Mouse (Mus musculus): ENCODE measurements at regions not wholly inside any gene's neighbourhood (a gene's known extent, or its start where the extent isn't known, plus 50 kb on each side); places are given as distances from the start of the nearest gene placed in this dataset.

- no peak for DNase-seq (ENCODE audit: low spot score)
- Histone ChIP-seq H3K4me3 (no peak overlapping the region), H3K36me3 (no peaks in the 10 kb centered on the region), H3K4me1 (peaks cover 29% of the 10 kb centered on the region), H3K27ac (no peak overlapping the region), H3K27me3 (ENCODE audit: insufficient read depth, poor library complexity, severe bottlenecking) (no peaks in the 10 kb centered on the region), H3K9me3 (no peaks in the 10 kb centered on the region)
- 81% methylated on average over 4 of the region's 4 CpGs for WGBS
Observed at GRCm38 (mm10) chr15:36945309-36945708, 62.3 kb downstream of the Zfp706 start.

GRCm38 (mm10) chr15:36944556-36945171, 62.9 kb downstream of the Zfp706 start:
- Histone ChIP-seq H3K4me1 (peaks cover 23% of the 10 kb centered on the region), H3K36me3 (no peaks in the 10 kb centered on the region), H3K27me3 (ENCODE audit: insufficient read depth, poor library complexity, severe bottlenecking) (no peaks in the 10 kb centered on the region), H3K9me3 (no peaks in the 10 kb centered on the region), H3K4me3 (no peak overlapping the region), H3K27ac (no peak overlapping the region)
- DNase-seq (ENCODE audit: low spot score) = no peak
- 85% methylated on average over 8 of the region's 8 CpGs for WGBS

- H3K27me3 ChIP-seq (ENCODE audit: insufficient read depth, poor library complexity, severe bottlenecking) = no peaks in the 10 kb centered on the region
- 51% methylated on average over 12 of the region's 12 CpGs for WGBS
- no peaks in the 10 kb centered on the region for H3K9me3 ChIP-seq
- H3K36me3 ChIP-seq = no peaks in the 10 kb centered on the region
- H3K27ac ChIP-seq = peak overlapping the region; percentile 69; the same call in 1 of the 2 replicates
- no peak for DNase-seq (ENCODE audit: low spot score)
- no peak overlapping the region for H3K4me3 ChIP-seq
- peaks cover 19% of the 10 kb centered on the region for H3K4me1 ChIP-seq
Observed at GRCm38 (mm10) chr15:36943492-36944112, 64.0 kb downstream of the Zfp706 start.

- no peak for DNase-seq (ENCODE audit: low spot score)
- no peaks in the 10 kb centered on the region for H3K36me3 ChIP-seq
- H3K4me1 ChIP-seq = peaks cover 28% of the 10 kb centered on the region
- no peaks in the 10 kb centered on the region for H3K9me3 ChIP-seq
- no peak overlapping the region for H3K27ac ChIP-seq
- WGBS = 84% methylated on average over 4 of the region's 4 CpGs
- no peaks in the 10 kb centered on the region for H3K27me3 ChIP-seq (ENCODE audit: insufficient read depth, poor library complexity, severe bottlenecking)
- no peak overlapping the region for H3K4me3 ChIP-seq
Observed at GRCm38 (mm10) chr15:36942261-36942660, 65.3 kb downstream of the Zfp706 start.

GRCm38 (mm10) chr15:36941741-36942140, 65.8 kb downstream of the Zfp706 start:
- WGBS = 84% methylated on average over 5 of the region's 5 CpGs
- Histone ChIP-seq H3K4me3 (no peak overlapping the region), H3K9me3 (no peaks in the 10 kb centered on the region), H3K27ac (no peak overlapping the region), H3K4me1 (peaks cover 27% of the 10 kb centered on the region), H3K27me3 (ENCODE audit: insufficient read depth, poor library complexity, severe bottlenecking) (no peaks in the 10 kb centered on the region), H3K36me3 (no peaks in the 10 kb centered on the region)
- no peak for DNase-seq (ENCODE audit: low spot score)

- peak overlapping the region; percentile 96 for H3K27ac ChIP-seq
- WGBS = 87% methylated on average over 9 of the region's 9 CpGs
- no peaks in the 10 kb centered on the region for H3K36me3 ChIP-seq
- no peak for DNase-seq (ENCODE audit: low spot score)
- H3K9me3 ChIP-seq = no peaks in the 10 kb centered on the region
- no peaks in the 10 kb centered on the region for H3K27me3 ChIP-seq (ENCODE audit: insufficient read depth, poor library complexity, severe bottlenecking)
- H3K4me1 ChIP-seq = peaks cover 27% of the 10 kb centered on the region
- 0 out of 2 replicates have a peak overlapping the region, but pooled peaks have one; percentile 67 for H3K4me3 ChIP-seq
Observed at GRCm38 (mm10) chr15:36939608-36940007, 68.0 kb downstream of the Zfp706 start.

GRCm38 (mm10) chr15:36939153-36939552, 68.4 kb downstream of the Zfp706 start:
- Histone ChIP-seq H3K4me1 (peaks cover 27% of the 10 kb centered on the region), H3K9me3 (no peaks in the 10 kb centered on the region), H3K27ac (peak overlapping the region; percentile 96), H3K27me3 (ENCODE audit: insufficient read depth, poor library complexity, severe bottlenecking) (no peaks in the 10 kb centered on the region), H3K4me3 (peak overlapping the region; percentile 67), H3K36me3 (no peaks in the 10 kb centered on the region)
- DNase-seq (ENCODE audit: low spot score) = no peak
- 33% methylated on average over 9 of the region's 9 CpGs for WGBS

- H3K4me1 ChIP-seq = peaks cover 24% of the 10 kb centered on the region
- peak overlapping the region; percentile 67 for H3K4me3 ChIP-seq
- no peaks in the 10 kb centered on the region for H3K36me3 ChIP-seq
- no peaks in the 10 kb centered on the region for H3K9me3 ChIP-seq
- WGBS = under 1% methylated on average over 53 of the region's 57 CpGs
- H3K27ac ChIP-seq = peak overlapping the region; percentile 96
- DNase-seq (ENCODE audit: low spot score) = peak; percentile 96
- no peaks in the 10 kb centered on the region for H3K27me3 ChIP-seq (ENCODE audit: insufficient read depth, poor library complexity, severe bottlenecking)
Observed at GRCm38 (mm10) chr15:36938511-36939150, 68.9 kb downstream of the Zfp706 start.

GRCm38 (mm10) chr15:36937757-36938498, 69.6 kb downstream of the Zfp706 start:
- Histone ChIP-seq H3K36me3 (no peaks in the 10 kb centered on the region), H3K9me3 (no peaks in the 10 kb centered on the region), H3K27me3 (ENCODE audit: insufficient read depth, poor library complexity, severe bottlenecking) (no peaks in the 10 kb centered on the region), H3K27ac (peak overlapping the region; percentile 96), H3K4me1 (peaks cover 23% of the 10 kb centered on the region), H3K4me3 (peak overlapping the region; percentile 67)
- WGBS = 34% methylated on average over 13 of the region's 13 CpGs
- no peak for DNase-seq (ENCODE audit: low spot score)

GRCm38 (mm10) chr15:36937067-36937657, 70.4 kb downstream of the Zfp706 start:
- 82% methylated on average over 11 of the region's 11 CpGs for WGBS
- no peaks in the 10 kb centered on the region for H3K36me3 ChIP-seq
- no peaks in the 10 kb centered on the region for H3K27me3 ChIP-seq (ENCODE audit: insufficient read depth, poor library complexity, severe bottlenecking)
- no peak overlapping the region for H3K4me3 ChIP-seq
- no peak for DNase-seq (ENCODE audit: low spot score)
- H3K9me3 ChIP-seq = no peaks in the 10 kb centered on the region
- peaks cover 23% of the 10 kb centered on the region for H3K4me1 ChIP-seq
- H3K27ac ChIP-seq = no peak overlapping the region

- 63% methylated on average over 2 of the region's 3 CpGs for WGBS
- Histone ChIP-seq H3K27me3 (ENCODE audit: insufficient read depth, poor library complexity, severe bottlenecking) (no peaks in the 10 kb centered on the region), H3K4me1 (peaks cover 23% of the 10 kb centered on the region), H3K27ac (no peak overlapping the region), H3K4me3 (no peak overlapping the region), H3K36me3 (no peaks in the 10 kb centered on the region), H3K9me3 (no peaks in the 10 kb centered on the region)
- DNase-seq (ENCODE audit: low spot score) = no peak
Observed at GRCm38 (mm10) chr15:36934801-36935200, 72.8 kb downstream of the Zfp706 start.

- H3K36me3 ChIP-seq = no peaks in the 10 kb centered on the region
- H3K4me3 ChIP-seq = no peak overlapping the region
- H3K27me3 ChIP-seq (ENCODE audit: insufficient read depth, poor library complexity, severe bottlenecking) = no peaks in the 10 kb centered on the region
- peaks cover 21% of the 10 kb centered on the region for H3K4me1 ChIP-seq
- WGBS = 79% methylated on average over 2 of the region's 2 CpGs
- no peaks in the 10 kb centered on the region for H3K9me3 ChIP-seq
- DNase-seq (ENCODE audit: low spot score) = no peak
- H3K27ac ChIP-seq = no peak overlapping the region
Observed at GRCm38 (mm10) chr15:36933581-36933991, 74.0 kb downstream of the Zfp706 start.
